Mouse (Mus musculus): ENCODE results near the gene Focad. TPM values are rescaled to one million over a fixed set of nuclear protein-coding genes. Genes with fewer than 3 reads are reported as not detected.
A peak's percentile ranks its signal among the peaks of the same experiment; 100 is the strongest.

Gene Focad
- polyA plus RNA-seq, 1 experiment from 2014 or later: 6.5 TPM

DNA sequence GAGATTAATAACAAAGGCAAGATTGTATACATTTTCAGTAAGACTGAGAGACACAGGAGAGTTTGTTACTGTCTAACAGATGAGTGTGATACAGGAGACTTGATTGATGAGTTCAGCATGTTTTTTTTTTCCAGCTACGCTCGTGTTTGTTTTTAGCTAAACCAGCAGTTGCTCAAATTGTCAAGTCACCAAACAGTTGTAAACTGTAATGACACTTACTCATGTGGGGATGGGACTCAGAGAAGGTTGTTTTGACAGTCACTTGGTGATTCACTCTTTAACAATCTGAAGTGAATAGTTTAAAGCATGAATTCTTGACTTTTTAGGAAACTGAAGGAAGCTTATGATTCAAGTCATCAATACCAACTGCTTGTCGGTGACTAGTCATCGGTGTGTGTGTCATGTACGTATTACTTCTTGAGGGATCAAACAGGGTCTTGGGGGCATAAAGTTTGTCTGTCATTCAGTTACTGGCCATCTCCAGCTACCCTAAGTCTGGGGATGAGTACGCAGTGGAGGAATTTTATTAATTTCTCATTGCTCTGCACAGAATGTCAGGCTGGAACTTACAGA lies 342.2 kb downstream of the Focad start:
- Histone ChIP-seq H3K27me3 (no peaks in the 10 kb centered on the region; the same call in 1 of the 2 replicates), H3K27ac (replicated peaks) (no peak overlapping the region), H3K9me3 (replicated peaks) (no peaks in the 10 kb centered on the region), H3K4me2 (no peak overlapping the region), H3K4me3 (replicated peaks) (no peak overlapping the region), H3K4me1 (replicated peaks) (peaks cover 13% of the 10 kb centered on the region; the same call in 1 of the 2 replicates), H3K9ac (no peak overlapping the region), H3K36me3 (replicated peaks) (no peaks in the 10 kb centered on the region)
- ATAC-seq (ENCODE audit: insufficient read depth): no peak
- 72% methylated on average over 6 of the region's 6 CpGs for WGBS (ENCODE audit: insufficient replicate concordance)

DNA sequence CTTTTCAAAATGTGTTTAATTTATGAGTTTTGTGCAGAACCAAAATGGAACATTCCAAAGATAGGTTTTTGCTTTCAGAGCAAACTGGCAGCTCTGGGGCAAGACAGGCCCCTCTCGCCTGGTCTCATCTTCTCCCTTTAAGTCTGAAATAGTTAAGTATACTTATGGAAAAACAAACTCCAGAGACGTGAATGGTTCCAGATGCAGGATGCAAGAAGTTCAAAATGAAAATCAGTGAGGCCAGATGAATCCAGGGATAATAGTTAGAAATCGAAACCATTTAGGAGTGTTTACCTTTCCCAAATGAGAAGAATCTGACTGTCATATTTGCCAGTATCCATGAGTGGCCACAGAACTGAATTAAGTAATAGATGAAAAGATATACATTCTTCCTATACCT lies 342.7 kb downstream of the Focad start:
- H3K27ac ChIP-seq (replicated peaks): no peak overlapping the region
- H3K9me3 ChIP-seq (replicated peaks): no peaks in the 10 kb centered on the region
- H3K27me3 ChIP-seq: no peaks in the 10 kb centered on the region; the same call in 1 of the 2 replicates
- ATAC-seq (ENCODE audit: insufficient read depth): no peak
- no peak overlapping the region for H3K9ac ChIP-seq
- H3K36me3 ChIP-seq (replicated peaks): no peaks in the 10 kb centered on the region
- no peak overlapping the region for H3K4me2 ChIP-seq
- no peak overlapping the region for H3K4me3 ChIP-seq (replicated peaks)
- 54% methylated on average over 3 of the region's 3 CpGs for WGBS (ENCODE audit: insufficient replicate concordance)
- peaks cover 13% of the 10 kb centered on the region; the same call in 1 of the 2 replicates for H3K4me1 ChIP-seq (replicated peaks)

DNA sequence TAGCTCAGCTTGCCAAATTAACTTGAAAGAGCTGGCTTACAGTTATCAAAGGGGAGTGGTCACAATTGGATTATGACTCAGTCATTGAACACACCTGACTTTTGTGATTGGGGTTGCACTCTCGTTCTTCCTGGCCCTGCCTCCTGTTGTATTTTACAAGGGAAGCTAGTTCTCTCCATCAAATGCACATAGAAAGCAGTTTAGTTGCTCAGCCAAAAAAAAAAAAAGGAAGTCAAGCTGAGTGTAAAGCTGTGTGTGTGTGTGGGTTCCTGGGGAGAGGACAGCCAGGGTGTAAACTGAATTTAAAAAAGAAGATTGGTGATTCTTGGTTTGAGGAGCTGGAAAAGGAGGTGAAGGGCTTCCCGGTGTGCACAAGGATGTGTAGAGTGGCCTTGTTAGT lies 343.5 kb downstream of the Focad start:
- no peak for ATAC-seq (ENCODE audit: insufficient read depth)
- H3K27ac ChIP-seq (replicated peaks): no peak overlapping the region
- H3K9me3 ChIP-seq (replicated peaks): no peaks in the 10 kb centered on the region
- no peaks in the 10 kb centered on the region; the same call in 1 of the 2 replicates for H3K27me3 ChIP-seq
- peak overlapping the region; percentile 51; the same call in 1 of the 2 replicates for H3K4me3 ChIP-seq (replicated peaks)
- H3K4me1 ChIP-seq (replicated peaks): peaks cover 13% of the 10 kb centered on the region; the same call in 1 of the 2 replicates
- H3K9ac ChIP-seq: no peak overlapping the region
- H3K4me2 ChIP-seq: peak overlapping the region; percentile 64; the same call in 1 of the 2 replicates
- H3K36me3 ChIP-seq (replicated peaks): no peaks in the 10 kb centered on the region
- 28% methylated on average over 2 of the region's 2 CpGs for WGBS (ENCODE audit: insufficient replicate concordance)

DNA sequence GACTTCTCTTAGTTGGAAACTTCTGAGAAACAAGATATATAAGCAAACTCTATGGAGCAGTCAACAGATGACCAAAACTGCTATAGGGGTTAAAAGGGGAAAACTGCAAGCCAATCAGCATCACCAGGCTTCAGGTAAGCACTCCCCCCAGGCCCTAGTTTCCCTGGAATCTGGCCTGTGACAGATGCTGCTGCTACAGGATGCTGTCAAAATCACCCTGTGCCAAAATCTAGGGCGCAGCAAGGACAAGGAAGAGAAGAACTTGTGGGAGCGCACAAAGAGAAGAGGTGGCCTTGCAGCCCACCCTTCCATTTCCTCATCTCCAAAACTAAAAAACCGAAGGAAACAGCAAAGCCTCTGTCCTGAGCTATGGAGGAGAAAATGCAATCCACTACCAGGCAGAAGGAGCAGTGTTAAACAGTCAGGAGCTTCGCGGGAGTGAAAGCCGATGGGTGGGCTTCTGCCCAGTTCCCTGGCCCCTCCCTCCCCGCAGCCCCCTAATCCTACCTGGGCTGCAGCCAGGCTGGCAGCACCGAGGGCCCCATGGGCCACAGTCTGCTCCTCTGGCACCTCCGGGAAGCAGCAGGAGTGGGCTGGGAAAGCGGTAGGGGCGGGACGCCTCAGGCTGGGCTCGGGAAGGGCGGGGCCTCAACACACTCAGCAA lies 344.0 kb downstream of the Focad start, which contains the start of gene Hacd4:
Gene Hacd4, minus strand, starts transcription at position 603 of the 664 bp plus-strand sequence.
- peak within 1 kb of the TSS; percentile 64 for H3K4me2 ChIP-seq
- ATAC-seq (ENCODE audit: insufficient read depth): peak; percentile 67
- no peaks in the 10 kb centered on the region for H3K36me3 ChIP-seq (replicated peaks)
- peaks cover 13% of the 10 kb centered on the region; the same call in 1 of the 2 replicates for H3K4me1 ChIP-seq (replicated peaks)
- H3K9ac ChIP-seq: peak within 1 kb of the TSS; percentile 28; the same call in 1 of the 2 replicates
- peak within 1 kb of the TSS; percentile 51 for H3K4me3 ChIP-seq (replicated peaks)
- no peak within 1 kb of the TSS for H3K27ac ChIP-seq (replicated peaks)
- no peaks in the 10 kb centered on the region; the same call in 1 of the 2 replicates for H3K27me3 ChIP-seq
- WGBS (ENCODE audit: insufficient replicate concordance): 5% methylated on average over 14 of the region's 14 CpGs
- no peaks in the 10 kb centered on the region for H3K9me3 ChIP-seq (replicated peaks)

DNA sequence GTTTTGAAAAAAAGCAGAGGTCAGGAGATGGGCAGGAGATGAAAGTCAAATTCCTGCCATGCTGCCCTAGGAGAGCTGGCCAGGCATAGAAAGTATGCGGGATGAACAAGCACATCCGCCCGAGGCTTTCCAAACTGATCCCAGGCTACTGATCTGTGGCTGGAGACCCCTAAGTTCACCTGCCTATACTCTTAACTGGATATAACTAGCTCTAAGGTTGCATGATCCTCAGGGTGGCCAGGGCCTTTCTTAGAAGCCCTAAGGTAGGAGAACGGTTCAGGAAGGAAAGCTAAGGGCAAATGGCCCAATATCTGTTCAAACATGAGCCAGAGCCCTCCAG lies 344.5 kb downstream of the Focad start:
- Histone ChIP-seq H3K4me1 (replicated peaks) (peaks cover 13% of the 10 kb centered on the region; the same call in 1 of the 2 replicates), H3K27me3 (no peaks in the 10 kb centered on the region; the same call in 1 of the 2 replicates), H3K9me3 (replicated peaks) (no peaks in the 10 kb centered on the region), H3K4me3 (replicated peaks) (peak overlapping the region; percentile 51), H3K27ac (replicated peaks) (no peak overlapping the region), H3K9ac (no peak overlapping the region), H3K4me2 (peak overlapping the region; percentile 64), H3K36me3 (replicated peaks) (no peaks in the 10 kb centered on the region)
- 14% methylated on average over 4 of the region's 4 CpGs for WGBS (ENCODE audit: insufficient replicate concordance)
- ATAC-seq (ENCODE audit: insufficient read depth): no peak

GRCm38 (mm10) chr4:88439669-88440123 lies 345.3 kb downstream of the Focad start:
- no peak overlapping the region for H3K9ac ChIP-seq
- H3K4me1 ChIP-seq (replicated peaks): peaks cover 13% of the 10 kb centered on the region; the same call in 1 of the 2 replicates
- WGBS (ENCODE audit: insufficient replicate concordance): 19% methylated on average over 6 of the region's 6 CpGs
- H3K27ac ChIP-seq (replicated peaks): no peak overlapping the region
- no peak overlapping the region for H3K4me3 ChIP-seq (replicated peaks)
- H3K27me3 ChIP-seq: no peaks in the 10 kb centered on the region; the same call in 1 of the 2 replicates
- no peaks in the 10 kb centered on the region for H3K9me3 ChIP-seq (replicated peaks)
- H3K4me2 ChIP-seq: peak overlapping the region; percentile 27; the same call in 1 of the 2 replicates
- ATAC-seq (ENCODE audit: insufficient read depth): peak; percentile 40; the same call in 1 of the 2 replicates
- H3K36me3 ChIP-seq (replicated peaks): no peaks in the 10 kb centered on the region

DNA sequence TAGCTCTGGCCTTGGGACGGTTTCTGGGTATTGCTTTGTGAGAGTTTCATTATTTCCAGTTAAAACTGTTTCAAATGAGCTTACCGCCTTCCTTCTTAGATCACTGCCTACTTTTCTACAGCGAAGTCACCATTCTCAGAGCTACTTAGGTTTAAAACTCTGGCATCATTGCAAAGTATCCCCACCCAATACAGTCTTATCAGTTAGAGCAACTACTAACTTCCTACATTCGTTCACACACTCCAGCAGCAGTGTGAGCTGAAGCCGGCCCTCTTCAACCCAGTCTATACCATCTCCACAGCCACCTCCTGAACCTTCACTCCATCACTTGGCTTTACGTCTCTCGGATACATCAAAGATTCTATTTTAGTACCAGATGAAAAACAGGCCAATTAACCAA lies 346.4 kb downstream of the Focad start:
- H3K4me2 ChIP-seq: no peak overlapping the region
- ATAC-seq (ENCODE audit: insufficient read depth): no peak
- peaks cover 13% of the 10 kb centered on the region; the same call in 1 of the 2 replicates for H3K4me1 ChIP-seq (replicated peaks)
- no peaks in the 10 kb centered on the region for H3K9me3 ChIP-seq (replicated peaks)
- WGBS (ENCODE audit: insufficient replicate concordance): 57% methylated on average over 7 of the region's 7 CpGs
- no peak overlapping the region for H3K27ac ChIP-seq (replicated peaks)
- H3K27me3 ChIP-seq: no peaks in the 10 kb centered on the region; the same call in 1 of the 2 replicates
- no peaks in the 10 kb centered on the region for H3K36me3 ChIP-seq (replicated peaks)
- H3K4me3 ChIP-seq (replicated peaks): no peak overlapping the region
- no peak overlapping the region for H3K9ac ChIP-seq

GRCm38 (mm10) chr4:88448976-88449375 lies 354.5 kb downstream of the Focad start:
- WGBS (ENCODE audit: insufficient replicate concordance): 40% methylated on average over 2 of the region's 2 CpGs

DNA sequence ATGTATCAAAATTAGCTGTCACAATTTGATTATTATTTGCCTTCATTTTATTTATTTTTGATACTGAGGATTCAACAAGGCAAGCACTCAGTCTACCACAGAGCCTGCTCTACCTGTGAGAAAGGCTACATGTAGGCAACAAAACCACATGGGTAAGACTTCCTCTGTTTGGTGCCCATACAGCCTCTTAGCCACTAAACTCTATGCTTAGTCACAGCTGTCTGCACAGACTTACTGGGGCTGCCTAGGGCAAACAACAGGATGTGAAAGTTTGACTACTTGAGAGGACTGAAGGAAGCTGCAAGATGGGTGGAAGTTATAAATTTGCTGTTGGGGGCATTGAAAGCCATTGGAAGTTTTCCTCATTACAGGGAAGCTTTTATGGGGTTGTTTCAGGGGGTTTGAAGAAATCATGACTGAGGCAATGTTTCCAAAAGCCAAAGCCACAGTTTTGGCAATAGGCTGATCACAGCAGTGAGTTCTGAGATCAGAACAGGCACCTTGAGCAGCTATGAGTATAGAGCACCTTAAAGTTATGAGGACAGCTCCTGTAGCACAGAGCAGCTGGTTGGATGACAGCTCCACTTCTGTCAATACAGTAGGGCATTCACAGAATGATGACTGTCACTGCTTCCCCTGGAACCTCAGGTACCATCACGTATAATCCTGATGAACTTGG lies 355.8 kb downstream of the Focad start:
- Histone ChIP-seq H3K4me2 (no peak overlapping the region), H3K9me3 (replicated peaks) (no peaks in the 10 kb centered on the region), H3K27me3 (no peaks in the 10 kb centered on the region), H3K4me1 (replicated peaks) (no peaks in the 10 kb centered on the region), H3K27ac (replicated peaks) (no peak overlapping the region), H3K36me3 (replicated peaks) (no peaks in the 10 kb centered on the region), H3K9ac (no peak overlapping the region), H3K4me3 (replicated peaks) (no peak overlapping the region)
- ATAC-seq (ENCODE audit: insufficient read depth): no peak
- WGBS (ENCODE audit: insufficient replicate concordance): 56% methylated on average over 1 of the region's 1 CpGs

More at GRCm38 (mm10) chr4:88448976-88449375, 354.5 kb downstream of the Focad start:
- H3K4me3 ChIP-seq (replicated peaks): no peak overlapping the region
- H3K9ac ChIP-seq: no peak overlapping the region
- no peak overlapping the region for H3K27ac ChIP-seq (replicated peaks)
- H3K27me3 ChIP-seq: no peaks in the 10 kb centered on the region
- H3K4me1 ChIP-seq (replicated peaks): no peaks in the 10 kb centered on the region
- ATAC-seq (ENCODE audit: insufficient read depth): no peak
- no peaks in the 10 kb centered on the region for H3K36me3 ChIP-seq (replicated peaks)
- no peaks in the 10 kb centered on the region for H3K9me3 ChIP-seq (replicated peaks)
- H3K4me2 ChIP-seq: no peak overlapping the region

GRCm38 (mm10) chr4:88458093-88458492 lies 363.7 kb downstream of the Focad start:
- Histone ChIP-seq H3K36me3 (replicated peaks) (no peaks in the 10 kb centered on the region), H3K4me2 (no peak overlapping the region), H3K9ac (no peak overlapping the region), H3K27ac (replicated peaks) (no peak overlapping the region), H3K27me3 (no peaks in the 10 kb centered on the region), H3K4me1 (replicated peaks) (no peaks in the 10 kb centered on the region), H3K4me3 (replicated peaks) (no peak overlapping the region), H3K9me3 (replicated peaks) (no peaks in the 10 kb centered on the region)
- ATAC-seq (ENCODE audit: insufficient read depth): no peak
- 59% methylated on average over 1 of the region's 1 CpGs for WGBS (ENCODE audit: insufficient replicate concordance)

- no peak for ATAC-seq (ENCODE audit: insufficient read depth)
- Histone ChIP-seq H3K4me3 (replicated peaks) (no peak overlapping the region), H3K9ac (no peak overlapping the region), H3K27me3 (no peaks in the 10 kb centered on the region), H3K9me3 (replicated peaks) (no peaks in the 10 kb centered on the region), H3K4me1 (replicated peaks) (no peaks in the 10 kb centered on the region), H3K4me2 (no peak overlapping the region), H3K36me3 (replicated peaks) (no peaks in the 10 kb centered on the region), H3K27ac (replicated peaks) (no peak overlapping the region)
- WGBS (ENCODE audit: insufficient replicate concordance): 32% methylated on average over 2 of the region's 2 CpGs
Observed at GRCm38 (mm10) chr4:88458673-88459072, 364.2 kb downstream of the Focad start.

Measured in liver, embryonic 15.5 days (tissue).